Mouse (Mus musculus) hindbrain, embryonic 10.5 days (tissue): ENCODE measurements around the gene Plekhg5. TPM values are rescaled to one million over a fixed set of nuclear protein-coding genes. Genes with fewer than 3 reads are reported as not detected.

ENCODE experiments used
- DNase-seq: peaks from one replicate; pipeline ENCODE4 v3.0.0-alpha.2; 2017; ENCODE audit warnings: low spot score
- H3K27ac ChIP-seq: fragments of 300-500 bp; sonication (generic); 2 replicates; pipeline ENCODE4 v1.5.1; 2016; ENCODE audit warnings: mild to moderate bottlenecking, moderate library complexity
- H3K27me3 ChIP-seq: fragments of 300-500 bp; sonication (generic); 2 replicates; pipeline ENCODE4 v1.6.1; 2016; ENCODE audit warnings: mild to moderate bottlenecking; ENCODE audit not compliant: poor library complexity, insufficient read depth, severe bottlenecking
- H3K36me3 ChIP-seq: fragments of 300-500 bp; sonication (generic); 2 replicates; pipeline ENCODE4 v1.6.1; 2016; ENCODE audit warnings: mild to moderate bottlenecking, moderate library complexity
- H3K4me1 ChIP-seq: fragments of 300-500 bp; sonication (generic); replicated peaks from 2 replicates; pipeline ENCODE4 v1.6.1; 2016; ENCODE audit warnings: mild to moderate bottlenecking
- H3K4me3 ChIP-seq: fragments of 300-500 bp; sonication (generic); 2 replicates; pipeline ENCODE4 v1.5.1; 2016; ENCODE audit warnings: mild to moderate bottlenecking, moderate library complexity
- H3K9me3 ChIP-seq: fragments of 300-500 bp; sonication (generic); 2 replicates; pipeline ENCODE4 v1.6.1; 2016; ENCODE audit warnings: mild to moderate bottlenecking, moderate library complexity
- WGBS: fragments of 180-500 bp; shearing (Covaris S2); methylation state at CpG from one replicate; pipeline ENCODE4 v1.1.7; 2016; 5-methylcytosine and 5-hydroxymethylcytosine counted together
- polyA plus RNA-seq: library from polyadenylated mRNA; unstranded; fragments of >200 nt; fragmentation: Nextera tagmentation; extraction: Ambion mirVana; gene quantifications from 2 replicates; pipeline ENCODE4 v1.2.1, GENCODE M21; 2016

Gene Plekhg5
- polyA plus RNA-seq, 1 experiment from 2014 or later: 12.4 TPM

- H3K9me3 ChIP-seq: 0 out of 2 replicates have a peak, but pooled peaks cover 2% of the 10 kb centered on the region
- peaks cover 46% of the 10 kb centered on the region for H3K4me1 ChIP-seq
- H3K4me3 ChIP-seq: no peak overlapping the region
- WGBS: 90% methylated on average over 12 of the region's 12 CpGs
- 0 out of 2 replicates have a peak, but pooled peaks cover 4% of the 10 kb centered on the region for H3K36me3 ChIP-seq
- no peak for DNase-seq
- no peak overlapping the region for H3K27ac ChIP-seq
- H3K27me3 ChIP-seq: peaks cover 19% of the 10 kb centered on the region
Measured at GRCm38 (mm10) chr4:152094233-152094632, 21.9 kb downstream of the Plekhg5 start.

- H3K36me3 ChIP-seq: 0 out of 2 replicates have a peak, but pooled peaks cover 4% of the 10 kb centered on the region
- peaks cover 55% of the 10 kb centered on the region for H3K4me1 ChIP-seq
- WGBS: 21% methylated on average over 27 of the region's 27 CpGs
- peaks cover 17% of the 10 kb centered on the region for H3K27me3 ChIP-seq
- H3K9me3 ChIP-seq: 0 out of 2 replicates have a peak, but pooled peaks cover 2% of the 10 kb centered on the region
- DNase-seq: peak; percentile 72
- H3K27ac ChIP-seq: peak overlapping the region; percentile 77
- peak overlapping the region; percentile 33 for H3K4me3 ChIP-seq
Measured at GRCm38 (mm10) chr4:152095937-152096910, 23.9 kb downstream of the Plekhg5 start.

GRCm38 (mm10) chr4:152096927-152097326 is 24.6 kb downstream of the Plekhg5 start:
- Histone ChIP-seq H3K9me3 (0 out of 2 replicates have a peak, but pooled peaks cover 2% of the 10 kb centered on the region), H3K27me3 (peaks cover 17% of the 10 kb centered on the region), H3K4me3 (peak overlapping the region; percentile 33), H3K36me3 (peaks cover 4% of the 10 kb centered on the region; the same call in 1 of the 2 replicates), H3K27ac (peak overlapping the region; percentile 77), H3K4me1 (peaks cover 58% of the 10 kb centered on the region)
- DNase-seq: no peak
- WGBS: 41% methylated on average over 6 of the region's 6 CpGs

GRCm38 (mm10) chr4:152097911-152098799 is 25.9 kb downstream of the Plekhg5 start:
- H3K27ac ChIP-seq: peak overlapping the region; percentile 35; the same call in 1 of the 2 replicates
- no peaks in the 10 kb centered on the region for H3K9me3 ChIP-seq
- H3K4me1 ChIP-seq: peaks cover 54% of the 10 kb centered on the region
- peaks cover 17% of the 10 kb centered on the region for H3K27me3 ChIP-seq
- H3K36me3 ChIP-seq: peaks cover 12% of the 10 kb centered on the region
- H3K4me3 ChIP-seq: peak overlapping the region; percentile 18
- no peak for DNase-seq
- 18% methylated on average over 11 of the region's 11 CpGs for WGBS

GRCm38 (mm10) chr4:152100541-152100940 is 28.2 kb downstream of the Plekhg5 start:
- H3K36me3 ChIP-seq: peaks cover 29% of the 10 kb centered on the region
- DNase-seq: no peak
- H3K27me3 ChIP-seq: peaks cover 17% of the 10 kb centered on the region
- 80% methylated on average over 11 of the region's 11 CpGs for WGBS
- H3K4me1 ChIP-seq: peaks cover 58% of the 10 kb centered on the region
- no peaks in the 10 kb centered on the region for H3K9me3 ChIP-seq
- H3K4me3 ChIP-seq: no peak overlapping the region
- H3K27ac ChIP-seq: 0 out of 2 replicates have a peak overlapping the region, but pooled peaks have one; percentile 12

- peaks cover 22% of the 10 kb centered on the region for H3K27me3 ChIP-seq
- H3K27ac ChIP-seq: 0 out of 2 replicates have a peak overlapping the region, but pooled peaks have one; percentile 12
- H3K36me3 ChIP-seq: peaks cover 33% of the 10 kb centered on the region
- no peak for DNase-seq
- H3K9me3 ChIP-seq: no peaks in the 10 kb centered on the region
- peaks cover 54% of the 10 kb centered on the region for H3K4me1 ChIP-seq
- no peak overlapping the region for H3K4me3 ChIP-seq
- 76% methylated on average over 7 of the region's 7 CpGs for WGBS
Measured at GRCm38 (mm10) chr4:152101081-152101653, 28.9 kb downstream of the Plekhg5 start.

- Histone ChIP-seq H3K4me3 (no peak overlapping the region), H3K27me3 (peaks cover 22% of the 10 kb centered on the region), H3K27ac (no peak overlapping the region), H3K36me3 (peaks cover 39% of the 10 kb centered on the region), H3K9me3 (no peaks in the 10 kb centered on the region), H3K4me1 (peaks cover 50% of the 10 kb centered on the region)
- DNase-seq: no peak
- WGBS: 94% methylated on average over 16 of the region's 16 CpGs
Measured at GRCm38 (mm10) chr4:152101921-152102320, 29.6 kb downstream of the Plekhg5 start.

GRCm38 (mm10) chr4:152103025-152103424 is 30.7 kb downstream of the Plekhg5 start:
- 35% methylated on average over 7 of the region's 7 CpGs for WGBS
- peaks cover 21% of the 10 kb centered on the region for H3K27me3 ChIP-seq
- no peak overlapping the region for H3K27ac ChIP-seq
- H3K4me1 ChIP-seq: peaks cover 50% of the 10 kb centered on the region
- DNase-seq: peak; percentile 79
- H3K9me3 ChIP-seq: no peaks in the 10 kb centered on the region
- H3K4me3 ChIP-seq: no peak overlapping the region
- peaks cover 43% of the 10 kb centered on the region for H3K36me3 ChIP-seq

GRCm38 (mm10) chr4:152106746-152107145 is 34.4 kb downstream of the Plekhg5 start:
- Histone ChIP-seq H3K27ac (no peak overlapping the region), H3K4me1 (peaks cover 37% of the 10 kb centered on the region), H3K27me3 (peaks cover 38% of the 10 kb centered on the region), H3K4me3 (peak overlapping the region; percentile 54; the same call in 1 of the 2 replicates), H3K36me3 (peaks cover 76% of the 10 kb centered on the region), H3K9me3 (no peaks in the 10 kb centered on the region)
- WGBS: 53% methylated on average over 9 of the region's 9 CpGs
- no peak for DNase-seq

GRCm38 (mm10) chr4:152107493-152107892 is 35.2 kb downstream of the Plekhg5 start:
- Histone ChIP-seq H3K27ac (peak overlapping the region; percentile 74), H3K36me3 (peaks cover 77% of the 10 kb centered on the region), H3K27me3 (peaks cover 44% of the 10 kb centered on the region), H3K9me3 (no peaks in the 10 kb centered on the region), H3K4me3 (peak overlapping the region; percentile 54), H3K4me1 (peaks cover 35% of the 10 kb centered on the region)
- DNase-seq: no peak
- WGBS: 2% methylated on average over 24 of the region's 24 CpGs

GRCm38 (mm10) chr4:152107971-152108509 is 35.7 kb downstream of the Plekhg5 start:
- H3K27ac ChIP-seq: peak overlapping the region; percentile 74
- H3K36me3 ChIP-seq: peaks cover 77% of the 10 kb centered on the region
- H3K9me3 ChIP-seq: no peaks in the 10 kb centered on the region
- 9% methylated on average over 30 of the region's 30 CpGs for WGBS
- DNase-seq: peak; percentile 93
- peak overlapping the region; percentile 54 for H3K4me3 ChIP-seq
- peaks cover 31% of the 10 kb centered on the region for H3K4me1 ChIP-seq
- H3K27me3 ChIP-seq: peaks cover 45% of the 10 kb centered on the region

- peaks cover 30% of the 10 kb centered on the region for H3K4me1 ChIP-seq
- peaks cover 51% of the 10 kb centered on the region for H3K27me3 ChIP-seq
- H3K36me3 ChIP-seq: peaks cover 77% of the 10 kb centered on the region
- WGBS: 85% methylated on average over 5 of the region's 5 CpGs
- no peak overlapping the region for H3K27ac ChIP-seq
- H3K9me3 ChIP-seq: no peaks in the 10 kb centered on the region
- peak overlapping the region; percentile 54 for H3K4me3 ChIP-seq
- no peak for DNase-seq
Measured at GRCm38 (mm10) chr4:152108673-152109072, 36.4 kb downstream of the Plekhg5 start.
